Mouse (Mus musculus) bone marrow, adult 2 months (tissue): Measurements from ENCODE around the gene Casp6. TPM values are rescaled to one million over a fixed set of nuclear protein-coding genes. Genes with fewer than 3 reads are reported as not detected.
A peak's percentile ranks its signal among the peaks of the same experiment; 100 is the strongest.

Experiments
- H3K27ac ChIP-seq: fragments of 200-500 bp; 2 replicates; pipeline ENCODE4 v1.5.1; 2012; ENCODE audit warnings: low read depth, mild to moderate bottlenecking, control low read depth, inconsistent platforms, low read length; ENCODE audit not compliant: control insufficient read depth, poor library complexity, insufficient read depth
- H3K4me1 ChIP-seq: fragments of 200-500 bp; 2 replicates; pipeline ENCODE4 v1.6.1; 2011; ENCODE audit warnings: low read length; ENCODE audit not compliant: control insufficient read depth, insufficient read depth
- H3K4me3 ChIP-seq: fragments of 200-500 bp; replicated peaks from 2 replicates; pipeline ENCODE3; 2011; ENCODE audit warnings: mild to moderate bottlenecking, low read depth, low read length, control low read depth; ENCODE audit not compliant: control insufficient read depth
- CTCF ChIP-seq: fragments of 200-500 bp; IDR thresholded peaks from 2 replicates; pipeline ENCODE4 v1.5.1; 2011; ENCODE audit warnings: low read length, control low read depth; ENCODE audit not compliant: control insufficient read depth, insufficient read depth
- POLR2A ChIP-seq: fragments of 200-500 bp; IDR thresholded peaks from 2 replicates; pipeline ENCODE4 v1.6.1; 2011; ENCODE audit warnings: low read depth, mild to moderate bottlenecking, control low read depth, low read length, borderline replicate concordance; ENCODE audit not compliant: control insufficient read depth
- WGBS: fragments of 180-500 bp; shearing (Covaris S2); methylation state at CpG from one replicate; pipeline ENCODE4 v1.1.7; 2018; 5-methylcytosine and 5-hydroxymethylcytosine counted together
- polyA plus RNA-seq: library from polyadenylated mRNA; stranded (reverse); fragments of >200 nt; gene quantifications from 2 replicates; pipeline ENCODE4 v1.2.4, GENCODE M21; 2011; ENCODE audit warnings: low replicate concordance; ENCODE audit not compliant: missing spikeins, insufficient read depth, insufficient read length

Casp6 gene
- polyA plus RNA-seq = 10.7 and 16.2 TPM in 2 replicates

GRCm38 (mm10) chr3:129901271-129901809, at the start of gene Casp6:
Gene Casp6, plus strand, starts transcription at chr3:129901425.
- WGBS = under 1% methylated on average over 34 of the region's 34 CpGs

GRCm38 (mm10) chr3:129862592-129862991, 38.6 kb upstream of the Casp6 start:
- no peak overlapping the region for H3K27ac ChIP-seq
- H3K4me3 ChIP-seq = no peak overlapping the region
- WGBS = 54% methylated on average over 2 of the region's 2 CpGs
- no peak for TF ChIP-seq POLR2A
- TF ChIP-seq CTCF = no peak
- H3K4me1 ChIP-seq = no peaks in the 10 kb centered on the region

More at GRCm38 (mm10) chr3:129901271-129901809, at the start of gene Casp6:
- Histone ChIP-seq H3K27ac (no peak within 1 kb of the TSS), H3K4me3 (peak within 1 kb of the TSS; percentile 89), H3K4me1 (peaks cover 1% of the 10 kb centered on the region; the same call in 1 of the 2 replicates)
- no peak for TF ChIP-seq CTCF
- TF ChIP-seq POLR2A = peak; percentile 48; the same call in 1 of the 2 replicates

GRCm38 (mm10) chr3:129863698-129864097, 37.5 kb upstream of the Casp6 start:
- Histone ChIP-seq H3K4me3 (no peak overlapping the region), H3K4me1 (no peaks in the 10 kb centered on the region), H3K27ac (no peak overlapping the region)
- WGBS = 56% methylated on average over 14 of the region's 14 CpGs
- no peak for TF ChIP-seq POLR2A
- peak; percentile 76 for TF ChIP-seq CTCF

GRCm38 (mm10) chr3:129877327-129877726, 23.9 kb upstream of the Casp6 start:
- Histone ChIP-seq H3K27ac (no peak overlapping the region), H3K4me1 (no peaks in the 10 kb centered on the region; the same call in none of the 2 replicates), H3K4me3 (no peak overlapping the region)
- no peak for TF ChIP-seq CTCF
- no peak for TF ChIP-seq POLR2A
- WGBS = 84% methylated on average over 10 of the region's 10 CpGs

- Histone ChIP-seq H3K4me1 (no peaks in the 10 kb centered on the region; the same call in none of the 2 replicates), H3K27ac (peak within 1 kb of the TSS; percentile 49; the same call in 1 of the 2 replicates), H3K4me3 (peak within 1 kb of the TSS; percentile 91)
- WGBS = under 1% methylated on average over 66 of the region's 66 CpGs
- TF ChIP-seq POLR2A (peak; percentile 34; the same call in 1 of the 2 replicates), CTCF (no peak)
These were observed 22.7 kb upstream of the Casp6 start, which contains the start of gene Pla2g12a for GRCm38 (mm10) chr3:129878405-129879021. Gene Pla2g12a, plus strand, starts transcription at chr3:129878606.

GRCm38 (mm10) chr3:129879131-129879757, 22.0 kb upstream of the Casp6 start:
- H3K4me1 ChIP-seq = no peaks in the 10 kb centered on the region; the same call in none of the 2 replicates
- WGBS = under 1% methylated on average over 25 of the region's 25 CpGs

GRCm38 (mm10) chr3:129879913-129880312, 21.3 kb upstream of the Casp6 start:
- 82% methylated on average over 2 of the region's 2 CpGs for WGBS
- no peak overlapping the region for H3K4me3 ChIP-seq
- H3K4me1 ChIP-seq = no peaks in the 10 kb centered on the region; the same call in none of the 2 replicates
- TF ChIP-seq CTCF (no peak), POLR2A (no peak)
- no peak overlapping the region for H3K27ac ChIP-seq

More at GRCm38 (mm10) chr3:129879131-129879757, 22.0 kb upstream of the Casp6 start:
- peak overlapping the region; percentile 91 for H3K4me3 ChIP-seq
- H3K27ac ChIP-seq = no peak overlapping the region; the same call in 1 of the 2 replicates
- TF ChIP-seq CTCF (no peak), POLR2A (no peak)
